Mouse (Mus musculus) CH12.LX (cell line): ENCODE data around the gene Bysl. TPM values are rescaled to one million over a fixed set of nuclear protein-coding genes. Genes with fewer than 3 reads are reported as not detected.

Source experiments
- DNase-seq: peaks from one replicate; pipeline ENCODE4 v3.0.0-alpha.2; 2013; ENCODE audit errors: extremely low read depth
- H3K27ac ChIP-seq: 2 replicates; pipeline ENCODE4 v1.5.1; 2012; ENCODE audit warnings: low read depth, mild to moderate bottlenecking, control low read depth, moderate library complexity; ENCODE audit not compliant: insufficient read depth
- H3K27me3 ChIP-seq: replicated peaks from 2 replicates; pipeline ENCODE3; 2012; ENCODE audit warnings: inconsistent platforms
- H3K36me3 ChIP-seq, 2 experiments: replicated peaks in 1 of 2; 2 replicates each; pipeline versions ENCODE3 to v1.6.1; 2012; ENCODE audit warnings: inconsistent platforms in 1 of 2, low read length in 1 of 2, mild to moderate bottlenecking in 1 of 2, mixed read lengths in 1 of 2, moderate library complexity in 1 of 2; ENCODE audit not compliant: control insufficient read depth in 1 of 2, insufficient read depth in 1 of 2
- H3K4me1 ChIP-seq, 2 experiments: 2 replicates each; pipeline ENCODE4 v1.6.1; 2012; ENCODE audit warnings: inconsistent platforms in 1 of 2, moderate library complexity in 1 of 2; ENCODE audit not compliant: insufficient read depth in 2 of 2, control insufficient read depth in 1 of 2
- H3K4me2 ChIP-seq: 2 replicates; pipeline ENCODE4 v1.6.1; 2012; ENCODE audit warnings: low read depth, mild to moderate bottlenecking, control low read depth; ENCODE audit not compliant: poor library complexity, insufficient read depth, severe bottlenecking
- H3K4me3 ChIP-seq, 3 experiments: fragments of 150-350 bp in 1 of 3; sonication (generic) in 1 of 3; replicated peaks in 1 of 3; 2 replicates each; pipeline versions ENCODE3 to v1.5.1; 2011 to 2012; ENCODE audit warnings: low read depth in 2 of 3, low read length in 2 of 3, mild to moderate bottlenecking in 2 of 3, moderate library complexity in 2 of 3, control low read depth in 1 of 3, improper control_type of control experiment in 1 of 3, inconsistent platforms in 1 of 3, mixed read lengths in 1 of 3; ENCODE audit not compliant: poor library complexity in 1 of 3
- H3K79me2 ChIP-seq: replicated peaks from 2 replicates; pipeline ENCODE4 v1.6.1; 2012; ENCODE audit warnings: mild to moderate bottlenecking, moderate library complexity; ENCODE audit not compliant: control insufficient read depth, poor library complexity, insufficient read depth, severe bottlenecking; ENCODE audit errors: extremely low read depth
- H3K9ac ChIP-seq: 2 replicates; pipeline ENCODE4 v1.6.1; 2012; ENCODE audit warnings: low read depth, mild to moderate bottlenecking, control low read depth, moderate library complexity; ENCODE audit not compliant: insufficient read depth
- H3K9me3 ChIP-seq: replicated peaks from 2 replicates; pipeline ENCODE3; 2012; ENCODE audit warnings: low read length, inconsistent platforms, mixed read lengths
- ZKSCAN1 ChIP-seq: IDR thresholded peaks from 2 replicates; pipeline ENCODE4 v1.6.1; 2012; ENCODE audit warnings: low read depth, inconsistent platforms, low read length, improper control_type of control experiment, borderline replicate concordance
- ZNF384 ChIP-seq: IDR thresholded peaks from 2 replicates; pipeline ENCODE4 v1.6.1; 2012; ENCODE audit warnings: low read depth, low read length, improper control_type of control experiment, inconsistent platforms
- dilution Hi-C: fragments of 300-500 bp; cut with MboI; formaldehyde crosslinking; loops from 2 replicates; pipeline ENCODE4 v1.14.3; 2020; ENCODE audit warnings: low sequenced_read_pairs; ENCODE audit not compliant: extremely low pct_unique_long_range_greater_than_20kb, extremely low pct_ligation_motif_present
- in situ Hi-C: fragments of 300-500 bp; cut with MboI; formaldehyde crosslinking; loops from 3 replicates; pipeline ENCODE4 v1.14.3; 2019; ENCODE audit warnings: low sequenced_read_pairs, low pct_ligation_motif_present, low pct_unique_long_range_greater_than_20kb, mixed read lengths
- polyA plus RNA-seq: library from polyadenylated mRNA; unstranded; fragments of >175 nt; gene quantifications from 2 replicates; pipeline ENCODE4 v1.2.1, GENCODE M21; 2012; ENCODE audit warnings: low read depth; ENCODE audit not compliant: insufficient read length
- total RNA-seq, 2 experiments: library from RNA; depleted of rRNA; stranded (reverse); fragments of 300-350 nt in 1 of 2; fragments of >200 nt in 1 of 2; gene quantifications; 2 replicates each; pipeline ENCODE4 v1.2.3; 2012 to 2014

Bysl gene
- total and polyA plus RNA-seq, 3 experiments = 24.0 to 60.5 (median 28.0) TPM

DNA sequence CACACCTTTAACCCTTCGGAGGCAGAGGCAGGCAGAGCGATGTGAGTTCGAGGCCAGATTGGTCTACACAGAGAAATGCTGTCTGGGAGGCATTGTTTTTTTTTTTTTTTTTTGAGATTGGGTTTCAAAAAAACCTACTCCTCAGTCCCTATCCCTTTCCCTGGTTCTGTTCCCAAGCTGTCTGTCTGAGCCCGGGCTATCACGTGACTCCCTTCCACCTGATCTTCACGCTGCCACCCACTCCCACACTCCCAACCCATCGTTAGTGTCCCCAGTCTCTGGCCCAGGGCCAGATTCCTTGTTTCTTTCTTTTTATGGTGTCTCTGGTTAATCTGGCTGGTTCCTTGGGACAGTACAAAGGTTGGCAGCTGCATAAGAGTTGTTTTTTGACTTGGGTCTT lies 60.2 kb downstream of the Bysl start:
- Histone ChIP-seq H3K27ac (no peak overlapping the region), H3K9me3 (no peaks in the 10 kb centered on the region)
- TF ChIP-seq ZKSCAN1 = no peak
- no peak for TF ChIP-seq ZNF384
- TF ChIP-seq, all 38 proteins: peak for 0
- peaks cover 5 to 18% of the 10 kb centered on the region in 2 experiments for H3K4me1 ChIP-seq
- in situ Hi-C loops = no loop called here
- H3K36me3 ChIP-seq = no peaks in the 10 kb centered on the region
- no peaks in the 10 kb centered on the region for H3K27me3 ChIP-seq
- H3K4me3 ChIP-seq = no peak overlapping the region
- H3K4me2 ChIP-seq = no peak overlapping the region
- DNase-seq = no peak
- dilution Hi-C loops = no loop called here
- H3K79me2 ChIP-seq = no peaks in the 10 kb centered on the region
- no peak overlapping the region for H3K9ac ChIP-seq

Other genes with a start within 250 kb of the Bysl start
- 86.8 and 90.3 TPM in 2 replicates for gene Mrps10, start 242.6 kb downstream of the Bysl start, total RNA-seq (2012; rRNA removed)
- 57.7 and 58.6 TPM in 2 replicates for gene Mrps10, start 242.6 kb downstream of the Bysl start, total RNA-seq (2014; rRNA removed)
- gene Mrps10, start 242.6 kb downstream of the Bysl start, polyA plus RNA-seq = 114 and 124 TPM in 2 replicates
- gene Guca1b, start 226.1 kb downstream of the Bysl start, total RNA-seq (2012; rRNA removed) = 0.59 and 0.92 TPM in 2 replicates
- gene Guca1b, start 226.1 kb downstream of the Bysl start, total RNA-seq (2014; rRNA removed) = 0.46 and 0.62 TPM in 2 replicates
- gene Guca1b, start 226.1 kb downstream of the Bysl start, polyA plus RNA-seq = 1.6 and 1.7 TPM in 2 replicates
- gene Guca1a, start 210.9 kb downstream of the Bysl start, total RNA-seq (2012; rRNA removed) = 1.8 and 5.2 TPM in 2 replicates
- 2.4 and 3.2 TPM in 2 replicates for gene Guca1a, start 210.9 kb downstream of the Bysl start, total RNA-seq (2014; rRNA removed)
- gene Guca1a, start 210.9 kb downstream of the Bysl start, polyA plus RNA-seq = 2.1 TPM in 2 replicates
- not detected in 2 replicates for gene AI661453, start 174.9 kb downstream of the Bysl start, total RNA-seq (2012; rRNA removed)
- gene AI661453, start 174.9 kb downstream of the Bysl start, total RNA-seq (2014; rRNA removed) = not detected in 2 replicates
- not detected in 2 replicates for gene AI661453, start 174.9 kb downstream of the Bysl start, polyA plus RNA-seq
- 0.25 TPM in 1 of 2 replicates, not detected in the other for gene 1700001C19Rik, start 174.1 kb downstream of the Bysl start, total RNA-seq (2012; rRNA removed)
- gene 1700001C19Rik, start 174.1 kb downstream of the Bysl start, total RNA-seq (2014; rRNA removed) = not detected in 2 replicates
- not detected in 2 replicates for gene 1700001C19Rik, start 174.1 kb downstream of the Bysl start, polyA plus RNA-seq
- 15.4 and 16.9 TPM in 2 replicates for gene Taf8, start 109.2 kb downstream of the Bysl start, total RNA-seq (2012; rRNA removed)
- 13.8 and 18.0 TPM in 2 replicates for gene Taf8, start 109.2 kb downstream of the Bysl start, total RNA-seq (2014; rRNA removed)
- gene Taf8, start 109.2 kb downstream of the Bysl start, polyA plus RNA-seq = 16.5 and 17.0 TPM in 2 replicates
- 48.2 and 48.7 TPM in 2 replicates for gene Ccnd3, start 106.4 kb downstream of the Bysl start, total RNA-seq (2012; rRNA removed)
- 30.1 and 30.6 TPM in 2 replicates for gene Ccnd3, start 106.4 kb downstream of the Bysl start, total RNA-seq (2014; rRNA removed)
- gene Ccnd3, start 106.4 kb downstream of the Bysl start, polyA plus RNA-seq = 102 and 121 TPM in 2 replicates
- gene Med20, start 90 bp upstream of the Bysl start, total RNA-seq (2012; rRNA removed) = 30.5 and 31.0 TPM in 2 replicates
- 42.5 and 43.5 TPM in 2 replicates for gene Med20, start 90 bp upstream of the Bysl start, total RNA-seq (2014; rRNA removed)
- gene Med20, start 90 bp upstream of the Bysl start, polyA plus RNA-seq = 31.1 and 31.2 TPM in 2 replicates
- 1.7 and 1.8 TPM in 2 replicates for gene Gm20517, start 97 bp upstream of the Bysl start, total RNA-seq (2012; rRNA removed)
- gene Gm20517, start 97 bp upstream of the Bysl start, total RNA-seq (2014; rRNA removed) = 1.8 and 2.5 TPM in 2 replicates
- gene Gm20517, start 97 bp upstream of the Bysl start, polyA plus RNA-seq = 1.1 and 2.6 TPM in 2 replicates
- 2.6 and 3.4 TPM in 2 replicates for gene Usp49, start 19.2 kb upstream of the Bysl start, total RNA-seq (2012; rRNA removed)
- 2.6 and 2.7 TPM in 2 replicates for gene Usp49, start 19.2 kb upstream of the Bysl start, total RNA-seq (2014; rRNA removed)
- gene Usp49, start 19.2 kb upstream of the Bysl start, polyA plus RNA-seq = 3.7 and 4.3 TPM in 2 replicates
- gene Tomm6, start 76.9 kb upstream of the Bysl start, total RNA-seq (2012; rRNA removed) = 46.1 and 46.3 TPM in 2 replicates
- 18.1 and 26.4 TPM in 2 replicates for gene Tomm6, start 76.9 kb upstream of the Bysl start, total RNA-seq (2014; rRNA removed)
- 349 and 424 TPM in 2 replicates for gene Tomm6, start 76.9 kb upstream of the Bysl start, polyA plus RNA-seq
- gene Frs3, start 77.5 kb upstream of the Bysl start, total RNA-seq (2012; rRNA removed) = 1.6 and 2.9 TPM in 2 replicates
- gene Frs3, start 77.5 kb upstream of the Bysl start, total RNA-seq (2014; rRNA removed) = 0.19 and 0.54 TPM in 2 replicates
- gene Frs3, start 77.5 kb upstream of the Bysl start, polyA plus RNA-seq = 0.67 and 0.76 TPM in 2 replicates
- gene Gm21981, start 83.0 kb upstream of the Bysl start, total RNA-seq (2012; rRNA removed) = 0.25 and 0.59 TPM in 2 replicates
- gene Gm21981, start 83.0 kb upstream of the Bysl start, total RNA-seq (2014; rRNA removed) = 0.11 and 0.12 TPM in 2 replicates
- 0.15 TPM in 1 of 2 replicates, not detected in the other for gene Gm21981, start 83.0 kb upstream of the Bysl start, polyA plus RNA-seq
- gene Prickle4, start 83.2 kb upstream of the Bysl start, total RNA-seq (2012; rRNA removed) = 0.21 and 0.30 TPM in 2 replicates
- gene Prickle4, start 83.2 kb upstream of the Bysl start, total RNA-seq (2014; rRNA removed) = not detected in 2 replicates
- 0.29 and 0.55 TPM in 2 replicates for gene Prickle4, start 83.2 kb upstream of the Bysl start, polyA plus RNA-seq
- gene Pgc, start 115.3 kb upstream of the Bysl start, total RNA-seq (2012; rRNA removed) = not detected in 2 replicates
- gene Pgc, start 115.3 kb upstream of the Bysl start, total RNA-seq (2014; rRNA removed) = not detected in 2 replicates
- not detected in 2 replicates for gene Pgc, start 115.3 kb upstream of the Bysl start, polyA plus RNA-seq
- gene Tfeb, start 125.5 kb upstream of the Bysl start, total RNA-seq (2012; rRNA removed) = 49.3 and 57.3 TPM in 2 replicates
- 26.9 and 29.1 TPM in 2 replicates for gene Tfeb, start 125.5 kb upstream of the Bysl start, total RNA-seq (2014; rRNA removed)
- 39.9 and 41.3 TPM in 2 replicates for gene Tfeb, start 125.5 kb upstream of the Bysl start, polyA plus RNA-seq
- gene Mdfi, start 223.2 kb upstream of the Bysl start, total RNA-seq (2012; rRNA removed) = 0.08 and 0.30 TPM in 2 replicates
- 0.35 TPM in 1 of 2 replicates, not detected in the other for gene Mdfi, start 223.2 kb upstream of the Bysl start, total RNA-seq (2014; rRNA removed)
- gene Mdfi, start 223.2 kb upstream of the Bysl start, polyA plus RNA-seq = 0.19 TPM in 1 of 2 replicates, not detected in the other